Mouse (Mus musculus) erythroblast, embryonic 14.5 days (primary cell): ENCODE measurements at regions not wholly inside any gene's neighbourhood (a gene's known extent, or its start where the extent isn't known, plus 50 kb on each side); places are given as distances from the start of the nearest gene placed in this dataset.

Experiments
- H3K27me3 ChIP-seq: 2 replicates; pipeline ENCODE4 v1.6.1; 2012; ENCODE audit warnings: inconsistent platforms; ENCODE audit not compliant: control insufficient read depth
- H3K36me3 ChIP-seq: 2 replicates; pipeline ENCODE4 v1.6.1; 2012; ENCODE audit warnings: mild to moderate bottlenecking, inconsistent platforms; ENCODE audit not compliant: control insufficient read depth
- H3K4me1 ChIP-seq: 2 replicates; pipeline ENCODE4 v1.6.1; 2012; ENCODE audit warnings: inconsistent platforms; ENCODE audit not compliant: control insufficient read depth
- H3K4me3 ChIP-seq: replicated peaks from 2 replicates; pipeline ENCODE3; 2012; ENCODE audit warnings: moderate library complexity, mild to moderate bottlenecking, inconsistent platforms
- H3K9me3 ChIP-seq: 2 replicates; pipeline ENCODE4 v1.6.1; 2012; ENCODE audit warnings: low read length, inconsistent platforms, mixed read lengths; ENCODE audit not compliant: control insufficient read depth
- GATA1 ChIP-seq: IDR thresholded peaks from 2 replicates; pipeline ENCODE4 v1.6.1; 2012; ENCODE audit warnings: low read length, inconsistent platforms, mixed read lengths
- TAL1 ChIP-seq: IDR thresholded peaks from 3 replicates; pipeline ENCODE4 v1.6.1; 2012; ENCODE audit warnings: low read length, inconsistent platforms, mixed read lengths

DNA sequence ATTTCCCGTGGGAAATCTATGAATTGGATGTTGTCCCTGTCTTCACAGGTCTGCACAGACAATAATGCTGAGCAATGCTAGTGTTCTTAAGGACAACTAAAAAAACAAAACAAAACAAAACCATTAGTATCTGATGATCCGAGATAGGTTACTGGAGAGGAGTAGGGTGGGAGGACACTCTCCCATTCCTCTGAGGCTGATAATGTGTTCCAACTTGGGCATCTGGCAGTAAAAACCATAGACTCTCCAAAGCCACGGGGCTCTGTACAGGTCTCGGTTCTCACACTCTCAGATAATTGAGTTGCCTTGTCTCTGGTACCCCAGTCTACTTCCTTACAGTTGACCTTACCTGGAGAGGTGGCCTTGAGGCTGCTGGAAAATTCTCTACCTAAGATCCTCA is 126.0 kb upstream of the Parp11 start:
- H3K9me3 ChIP-seq: no peaks in the 10 kb centered on the region
- TF ChIP-seq TAL1 (no peak), GATA1 (no peak)
- peak overlapping the region; percentile 36 for H3K4me3 ChIP-seq
- H3K4me1 ChIP-seq: peaks cover 67% of the 10 kb centered on the region
- H3K27me3 ChIP-seq: peaks cover 10% of the 10 kb centered on the region
- no peaks in the 10 kb centered on the region; the same call in none of the 2 replicates for H3K36me3 ChIP-seq

DNA sequence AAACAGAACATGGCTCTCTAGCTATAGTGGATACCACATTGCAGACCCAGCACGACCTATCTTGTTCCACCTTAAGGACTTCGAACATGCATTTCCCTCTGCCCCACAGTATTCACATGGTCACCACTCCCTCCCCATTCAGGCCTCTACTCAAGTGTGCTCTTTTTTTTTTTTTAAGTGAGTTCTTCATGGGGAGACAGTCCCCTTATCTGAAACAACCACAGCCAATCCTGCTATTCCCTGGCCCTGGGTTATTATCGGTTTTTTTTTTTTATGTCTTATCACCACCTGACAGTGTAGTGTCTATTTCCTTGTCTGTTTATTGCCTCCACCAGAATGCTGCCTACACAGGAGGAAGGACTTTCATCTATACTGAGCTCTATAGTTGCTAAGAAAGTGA is 125.6 kb upstream of the Parp11 start:
- peaks cover 7% of the 10 kb centered on the region for H3K27me3 ChIP-seq
- H3K36me3 ChIP-seq: no peaks in the 10 kb centered on the region; the same call in none of the 2 replicates
- peaks cover 72% of the 10 kb centered on the region for H3K4me1 ChIP-seq
- TF ChIP-seq TAL1: peak; percentile 63
- peak; percentile 61 for TF ChIP-seq GATA1
- peak overlapping the region; percentile 36 for H3K4me3 ChIP-seq
- H3K9me3 ChIP-seq: no peaks in the 10 kb centered on the region

DNA sequence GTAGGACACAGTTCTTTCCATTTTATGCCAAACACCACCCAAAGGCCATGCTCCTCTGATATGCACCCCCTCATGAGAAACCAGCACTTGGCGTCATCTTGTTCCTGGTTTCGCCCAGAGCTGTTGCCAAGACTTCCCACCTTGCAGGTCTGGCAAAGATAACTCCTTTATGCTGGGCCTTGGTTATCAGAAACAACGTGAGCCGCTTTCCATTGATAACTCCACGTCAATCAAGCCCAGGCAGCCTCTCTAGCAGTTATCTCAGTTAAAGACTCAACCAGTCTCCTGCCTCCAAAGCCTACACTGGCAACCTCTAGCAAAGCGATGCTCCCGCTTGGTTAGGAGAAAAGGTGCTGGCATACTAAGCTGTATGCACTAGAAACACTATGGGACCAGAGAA is 124.2 kb upstream of the Parp11 start:
- no peaks in the 10 kb centered on the region for H3K9me3 ChIP-seq
- H3K4me1 ChIP-seq: peaks cover 85% of the 10 kb centered on the region
- H3K27me3 ChIP-seq: no peaks in the 10 kb centered on the region
- no peaks in the 10 kb centered on the region; the same call in none of the 2 replicates for H3K36me3 ChIP-seq
- peak overlapping the region; percentile 32 for H3K4me3 ChIP-seq
- TF ChIP-seq TAL1 (peak; percentile 77), GATA1 (peak; percentile 84)

DNA sequence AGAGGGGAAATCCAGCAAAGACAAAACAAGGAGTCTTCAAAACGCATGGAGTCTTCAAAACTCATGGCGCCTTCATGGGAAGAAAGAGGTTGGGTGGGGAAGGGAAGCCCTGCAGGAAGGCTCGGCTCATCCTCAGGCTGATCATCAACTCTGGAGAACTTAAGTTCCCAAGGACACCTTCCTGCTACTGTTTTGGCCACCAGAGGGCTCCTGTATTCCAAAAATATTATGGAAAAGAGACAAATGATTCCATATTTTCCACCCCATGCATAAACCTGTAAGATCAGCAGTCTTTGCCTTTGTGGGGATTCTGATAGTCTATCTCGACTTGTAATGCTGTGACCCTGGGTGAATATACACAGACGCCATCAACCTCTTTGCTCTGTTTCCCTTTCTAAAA is 121.7 kb upstream of the Parp11 start:
- H3K4me3 ChIP-seq: no peak overlapping the region
- H3K27me3 ChIP-seq: no peaks in the 10 kb centered on the region
- no peaks in the 10 kb centered on the region for H3K9me3 ChIP-seq
- TF ChIP-seq GATA1 (no peak), TAL1 (no peak)
- no peaks in the 10 kb centered on the region; the same call in 1 of the 2 replicates for H3K36me3 ChIP-seq
- peaks cover 96% of the 10 kb centered on the region for H3K4me1 ChIP-seq

DNA sequence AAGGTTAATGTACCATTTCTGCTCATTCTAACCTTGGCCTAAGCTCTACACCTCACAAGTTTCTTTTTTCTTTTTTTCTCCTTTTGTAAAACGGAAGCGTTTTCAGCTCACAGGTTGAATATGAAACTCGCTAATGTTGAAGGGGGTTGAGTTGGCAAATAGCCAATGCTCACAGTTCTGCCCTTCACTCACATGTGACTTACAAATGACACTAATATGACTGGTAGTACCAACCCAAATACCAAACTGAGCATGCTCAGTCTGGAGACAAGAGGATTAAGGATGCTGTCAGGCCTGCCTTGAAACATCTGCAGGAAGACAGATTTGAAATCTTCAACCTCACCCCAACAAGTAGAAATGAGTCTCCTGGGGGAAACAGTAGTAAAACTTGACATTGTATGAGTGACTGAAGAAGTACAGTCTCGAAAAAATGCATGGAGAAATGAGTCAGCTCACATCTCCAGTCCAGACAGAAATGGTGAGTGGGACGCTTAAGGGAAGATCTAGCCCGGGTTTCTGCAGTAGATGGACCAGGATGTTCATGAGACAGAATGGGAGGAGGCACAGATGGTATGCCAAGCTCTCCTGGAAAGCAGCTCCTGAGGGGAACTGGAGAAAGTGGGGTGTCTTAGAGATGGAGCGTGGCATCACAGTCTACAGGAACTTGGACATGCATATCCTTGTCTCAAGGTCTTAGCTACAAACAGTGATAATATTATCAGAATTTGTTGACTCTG is 120.9 kb upstream of the Parp11 start:
- no peak overlapping the region for H3K4me3 ChIP-seq
- peaks cover 96% of the 10 kb centered on the region for H3K4me1 ChIP-seq
- H3K27me3 ChIP-seq: no peaks in the 10 kb centered on the region
- no peaks in the 10 kb centered on the region for H3K9me3 ChIP-seq
- TF ChIP-seq GATA1: no peak
- no peak for TF ChIP-seq TAL1
- no peaks in the 10 kb centered on the region; the same call in 1 of the 2 replicates for H3K36me3 ChIP-seq

DNA sequence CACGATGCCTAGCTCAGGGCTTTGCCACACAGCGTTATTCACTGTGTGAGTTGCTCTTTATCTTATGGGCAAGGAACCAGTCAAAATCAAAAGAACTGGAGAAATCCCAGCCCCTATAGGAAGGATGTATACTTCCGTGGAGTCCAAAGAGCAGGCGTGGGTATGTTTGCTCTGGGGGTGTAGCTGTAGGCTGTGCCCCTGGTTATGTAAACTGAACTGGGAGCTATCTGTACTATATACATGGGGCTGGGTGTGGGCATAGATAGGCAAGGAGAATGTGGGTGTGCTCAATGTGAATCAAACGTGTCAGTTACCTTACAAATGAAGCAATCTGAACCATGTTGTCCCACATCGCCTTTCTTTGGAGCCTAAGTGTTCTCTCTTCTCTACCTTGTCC is 120.3 kb upstream of the Parp11 start:
- Histone ChIP-seq H3K27me3 (no peaks in the 10 kb centered on the region), H3K4me3 (no peak overlapping the region), H3K36me3 (no peaks in the 10 kb centered on the region; the same call in 1 of the 2 replicates), H3K9me3 (no peaks in the 10 kb centered on the region), H3K4me1 (peaks cover 96% of the 10 kb centered on the region)
- no peak for TF ChIP-seq GATA1
- no peak for TF ChIP-seq TAL1

DNA sequence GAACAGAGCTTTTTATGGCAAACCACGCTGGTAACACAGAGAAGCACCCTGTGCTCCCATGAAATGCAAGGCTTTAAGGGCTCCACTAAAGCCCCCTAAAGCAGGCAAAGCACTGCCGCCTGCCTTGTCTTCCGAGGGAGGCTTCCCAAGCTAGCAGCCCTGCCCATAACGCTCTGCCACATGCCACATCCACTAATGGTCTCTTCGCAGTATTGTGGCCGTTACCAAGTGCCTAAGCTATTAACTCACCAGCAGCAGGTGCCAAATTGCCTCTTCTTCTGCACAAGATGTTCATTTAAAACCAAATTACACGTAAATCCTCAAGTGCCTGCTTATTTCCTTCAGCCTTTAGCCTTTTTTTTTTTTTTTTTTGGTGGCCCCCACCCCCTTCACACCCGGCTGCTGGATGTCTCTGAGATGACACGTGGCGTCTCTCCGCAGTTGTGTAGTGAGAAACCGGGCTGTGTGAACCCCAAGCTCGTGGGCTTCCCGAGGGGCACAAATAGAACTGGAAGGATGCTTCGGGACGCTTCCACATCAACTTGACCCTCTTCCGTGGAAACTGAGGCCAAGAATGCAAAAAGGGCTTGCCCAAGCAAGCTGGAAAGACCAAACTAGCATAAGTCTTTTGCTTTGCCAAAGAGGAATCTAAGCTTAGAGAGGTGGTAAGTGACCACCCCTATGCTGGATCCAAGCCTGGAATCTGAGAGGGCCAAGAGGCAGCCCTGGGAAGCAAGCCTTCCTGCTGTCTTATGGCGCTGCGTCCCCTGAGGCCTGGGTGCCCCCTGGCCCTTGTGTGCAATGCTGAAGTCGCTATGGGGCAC is 117.2 kb upstream of the Parp11 start:
- peak overlapping the region; percentile 75 for H3K4me3 ChIP-seq
- H3K9me3 ChIP-seq: no peaks in the 10 kb centered on the region
- TF ChIP-seq TAL1: no peak
- no peak for TF ChIP-seq GATA1
- no peaks in the 10 kb centered on the region for H3K27me3 ChIP-seq
- H3K36me3 ChIP-seq: no peaks in the 10 kb centered on the region
- peaks cover 70% of the 10 kb centered on the region for H3K4me1 ChIP-seq

DNA sequence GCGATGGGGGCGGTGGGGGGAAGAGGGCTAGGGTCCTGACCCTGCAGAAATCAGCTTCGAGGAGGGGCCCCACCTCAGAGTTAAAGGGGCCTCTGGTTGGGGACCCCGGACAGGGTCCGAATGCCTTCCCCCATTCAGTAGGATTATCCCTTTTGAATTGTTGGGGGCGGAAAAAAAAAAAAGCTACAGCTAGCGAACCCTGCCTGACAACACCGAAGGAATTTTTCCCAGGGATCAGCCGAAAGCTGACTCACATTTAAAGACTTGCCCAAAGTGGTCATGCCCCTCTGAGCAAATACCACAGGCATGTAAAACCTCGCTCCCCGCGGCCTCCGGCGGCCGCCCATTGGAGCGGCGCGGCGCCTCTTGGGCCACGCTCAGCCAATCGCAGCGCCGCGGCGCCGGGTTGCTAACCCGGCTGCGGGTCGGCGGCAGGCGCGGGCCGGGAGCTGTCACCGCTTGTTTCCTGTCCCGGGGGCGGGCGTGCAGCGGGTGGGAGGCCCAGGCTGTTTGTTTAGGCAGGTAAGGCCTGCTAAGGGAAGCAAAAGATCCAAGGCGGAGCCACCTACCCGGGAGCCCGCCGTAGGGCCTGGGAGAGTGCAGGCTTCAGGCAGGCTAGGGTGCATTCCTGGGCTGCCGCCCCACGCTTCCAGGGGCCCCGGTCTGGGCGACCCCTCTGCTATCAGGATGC is 116.5 kb upstream of the Parp11 start:
- Histone ChIP-seq H3K4me1 (peaks cover 63% of the 10 kb centered on the region), H3K27me3 (no peaks in the 10 kb centered on the region), H3K4me3 (peak overlapping the region; percentile 75), H3K9me3 (no peaks in the 10 kb centered on the region), H3K36me3 (no peaks in the 10 kb centered on the region)
- no peak for TF ChIP-seq TAL1
- no peak for TF ChIP-seq GATA1

DNA sequence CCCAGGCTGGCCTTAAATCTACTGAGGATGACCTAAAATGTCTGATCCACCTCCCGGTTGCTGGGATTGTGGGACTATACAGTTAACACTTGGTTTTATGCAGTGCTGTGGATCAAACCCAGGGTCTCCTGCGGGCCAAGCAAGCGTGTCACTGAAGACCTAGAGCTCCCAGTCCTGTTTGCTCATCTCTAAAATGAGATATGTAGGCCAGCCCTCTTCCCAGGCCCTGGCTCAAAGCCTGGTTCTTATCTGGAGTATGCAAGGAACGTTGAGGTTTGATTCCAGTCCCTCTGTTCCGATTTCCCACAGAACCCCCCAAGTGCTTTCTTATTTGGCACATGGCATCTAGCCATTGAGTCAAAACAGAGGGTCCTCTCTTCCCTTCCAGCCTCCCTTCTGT is 115.5 kb upstream of the Parp11 start:
- Histone ChIP-seq H3K36me3 (no peaks in the 10 kb centered on the region), H3K4me3 (peak overlapping the region; percentile 75), H3K27me3 (peaks cover 9% of the 10 kb centered on the region), H3K4me1 (peaks cover 56% of the 10 kb centered on the region), H3K9me3 (no peaks in the 10 kb centered on the region)
- TF ChIP-seq GATA1 (no peak), TAL1 (no peak)
